Mouse (Mus musculus) large intestine, adult 2 months (tissue): ENCODE measurements around the gene Fkbp6. TPM values are rescaled to one million over a fixed set of nuclear protein-coding genes. Genes with fewer than 3 reads are reported as not detected.

Experiments used
- DNase-seq: peaks from one replicate; pipeline ENCODE4 v3.0.0-alpha.2; 2012; ENCODE audit warnings: low read depth, low spot score
- WGBS: fragments of 180-500 bp; shearing (Covaris S2); methylation state at CpG from one replicate; pipeline ENCODE4 v1.1.7; 2018; 5-methylcytosine and 5-hydroxymethylcytosine counted together
- polyA plus RNA-seq: library from polyadenylated mRNA; depleted of rRNA; stranded (reverse); fragments of >200 nt; gene quantifications from 2 replicates; pipeline ENCODE4 v1.2.3, GENCODE M21; 2012

Fkbp6 gene
- polyA plus RNA-seq, 1 experiment: not detected

- no peak for DNase-seq
- 23% methylated on average over 1 of the region's 1 CpGs for WGBS
These were observed 6.2 kb upstream of the Fkbp6 start for GRCm38 (mm10) chr5:135356090-135356489.

- no peak for DNase-seq
- 20% methylated on average over 20 of the region's 20 CpGs for WGBS
These were observed 3.7 kb upstream of the Fkbp6 start for GRCm38 (mm10) chr5:135353564-135353963.

GRCm38 (mm10) chr5:135352995-135353394 lies 3.2 kb upstream of the Fkbp6 start, which contains the start of gene Trim50:
Trim50 (plus strand) TSS chr5:135353295.
- no peak for DNase-seq
- 63% methylated on average over 9 of the region's 9 CpGs for whole genome bisulfite sequencing

GRCm38 (mm10) chr5:135351606-135352005 lies 1.8 kb upstream of the Fkbp6 start:
- WGBS: 58% methylated on average over 13 of the region's 13 CpGs
- no peak for DNase-seq

GRCm38 (mm10) chr5:135347511-135348011 lies 2.3 kb downstream of the Fkbp6 start:
- 46% methylated on average over 4 of the region's 4 CpGs for WGBS
- DNase-seq: no peak

- WGBS: 3% methylated on average over 1 of the region's 1 CpGs
- no peak for DNase-seq
These were observed 3.4 kb downstream of the Fkbp6 start for GRCm38 (mm10) chr5:135346430-135346829.

GRCm38 (mm10) chr5:135345989-135346388 lies 3.9 kb downstream of the Fkbp6 start:
- WGBS: 71% methylated on average over 7 of the region's 7 CpGs
- no peak for DNase-seq

GRCm38 (mm10) chr5:135337575-135337974 lies 12.3 kb downstream of the Fkbp6 start:
- no peak for DNase-seq
- 30% methylated on average over 3 of the region's 3 CpGs for WGBS

- 76% methylated on average over 6 of the region's 6 CpGs for WGBS
These were observed 18.7 kb downstream of the Fkbp6 start for GRCm38 (mm10) chr5:135331161-135331560.

GRCm38 (mm10) chr5:135330201-135330600 lies 19.6 kb downstream of the Fkbp6 start:
- 75% methylated on average over 5 of the region's 5 CpGs for WGBS
- no peak for DNase-seq

More at GRCm38 (mm10) chr5:135331161-135331560, 18.7 kb downstream of the Fkbp6 start:
- no peak for DNase-seq

- WGBS: 80% methylated on average over 4 of the region's 4 CpGs
- no peak for DNase-seq
These were observed 20.4 kb downstream of the Fkbp6 start for GRCm38 (mm10) chr5:135329471-135329870.

- no peak for DNase-seq
- 29% methylated on average over 3 of the region's 3 CpGs for WGBS
These were observed 23.7 kb downstream of the Fkbp6 start for GRCm38 (mm10) chr5:135326121-135326659.

GRCm38 (mm10) chr5:135322197-135322596 lies 27.6 kb downstream of the Fkbp6 start:
- 90% methylated on average over 1 of the region's 1 CpGs for WGBS
- DNase-seq: no peak

- 51% methylated on average over 2 of the region's 2 CpGs for WGBS
- no peak for DNase-seq
These were observed 30.0 kb downstream of the Fkbp6 start for GRCm38 (mm10) chr5:135319856-135320255.

- no peak for DNase-seq
- 73% methylated on average over 3 of the region's 3 CpGs for WGBS
These were observed 33.7 kb downstream of the Fkbp6 start for GRCm38 (mm10) chr5:135316177-135316576.

GRCm38 (mm10) chr5:135306321-135306965 lies 43.4 kb downstream of the Fkbp6 start:
- no peak for DNase-seq
- WGBS: 19% methylated on average over 10 of the region's 10 CpGs

- DNase-seq: no peak
These were observed 47.4 kb downstream of the Fkbp6 start for GRCm38 (mm10) chr5:135302454-135302853.

GRCm38 (mm10) chr5:135301916-135302315 lies 47.9 kb downstream of the Fkbp6 start:
- 45% methylated on average over 3 of the region's 3 CpGs for WGBS
- DNase-seq: no peak

More at GRCm38 (mm10) chr5:135302454-135302853, 47.4 kb downstream of the Fkbp6 start:
- 77% methylated on average over 3 of the region's 3 CpGs for WGBS

- no peak for DNase-seq
- 85% methylated on average over 2 of the region's 2 CpGs for WGBS
These were observed 57.8 kb downstream of the Fkbp6 start for GRCm38 (mm10) chr5:135292001-135292400.

GRCm38 (mm10) chr5:135291193-135291592 lies 58.7 kb downstream of the Fkbp6 start:
- WGBS: 62% methylated on average over 4 of the region's 4 CpGs
- no peak for DNase-seq

GRCm38 (mm10) chr5:135290703-135291102 lies 59.1 kb downstream of the Fkbp6 start:
- no peak for DNase-seq
- WGBS: 80% methylated on average over 6 of the region's 6 CpGs
